Mouse (Mus musculus): ENCODE data around the gene Krtap10-10. TPM values are rescaled to one million over a fixed set of nuclear protein-coding genes. Genes with fewer than 3 reads are reported as not detected.

Gene Krtap10-10
- polyA plus RNA-seq, 1 experiment = not detected

Other genes with a start within 250 kb of the Krtap10-10 start
- 58.1 and 84.9 TPM in 2 replicates for gene Sumo3, start 229.8 kb upstream of the Krtap10-10 start, polyA plus RNA-seq (2012; ENCODE audit: insufficient read depth, insufficient read length, missing spikeins)
- gene Gm49325, start 229.8 kb upstream of the Krtap10-10 start, polyA plus RNA-seq (2012; ENCODE audit: insufficient read depth, insufficient read length, missing spikeins) = 16.0 and 45.5 TPM in 2 replicates
- gene Ube2g2, start 213.7 kb upstream of the Krtap10-10 start, polyA plus RNA-seq (2012; ENCODE audit: insufficient read depth, insufficient read length, missing spikeins) = 23.3 and 26.1 TPM in 2 replicates
- gene Tspear, start 149.4 kb upstream of the Krtap10-10 start, polyA plus RNA-seq (2012; ENCODE audit: insufficient read depth, insufficient read length, missing spikeins) = not detected in 2 replicates
- gene Gm19402, start 145.2 kb upstream of the Krtap10-10 start, polyA plus RNA-seq (2012; ENCODE audit: insufficient read depth, insufficient read length, missing spikeins) = not detected in 2 replicates
- not detected in 2 replicates for gene Gm9508, start 138.7 kb upstream of the Krtap10-10 start, polyA plus RNA-seq (2012; ENCODE audit: insufficient read depth, insufficient read length, missing spikeins)
- not detected in 2 replicates for gene Gm10272, start 129.3 kb upstream of the Krtap10-10 start, polyA plus RNA-seq (2012; ENCODE audit: insufficient read depth, insufficient read length, missing spikeins)
- not detected in 2 replicates for gene Gm10024, start 124.5 kb upstream of the Krtap10-10 start, polyA plus RNA-seq (2012; ENCODE audit: insufficient read depth, insufficient read length, missing spikeins)
- not detected in 2 replicates for gene Gm10142, start 120.1 kb upstream of the Krtap10-10 start, polyA plus RNA-seq (2012; ENCODE audit: insufficient read depth, insufficient read length, missing spikeins)
- gene Krtap12-1, start 115.3 kb upstream of the Krtap10-10 start, polyA plus RNA-seq (2012; ENCODE audit: insufficient read depth, insufficient read length, missing spikeins) = not detected in 2 replicates
- gene Gm10100, start 109.5 kb upstream of the Krtap10-10 start, polyA plus RNA-seq (2012; ENCODE audit: insufficient read depth, insufficient read length, missing spikeins) = not detected in 2 replicates
- gene Gm18596, start 93.3 kb upstream of the Krtap10-10 start, polyA plus RNA-seq (2012; ENCODE audit: insufficient read depth, insufficient read length, missing spikeins) = not detected in 2 replicates
- gene Gm9736, start 84.6 kb upstream of the Krtap10-10 start, polyA plus RNA-seq (2012; ENCODE audit: insufficient read depth, insufficient read length, missing spikeins) = not detected in 2 replicates
- not detected in 2 replicates for gene Gm3233, start 76.3 kb upstream of the Krtap10-10 start, polyA plus RNA-seq (2012; ENCODE audit: insufficient read depth, insufficient read length, missing spikeins)
- not detected in 2 replicates for gene Gm3238, start 64.6 kb upstream of the Krtap10-10 start, polyA plus RNA-seq (2012; ENCODE audit: insufficient read depth, insufficient read length, missing spikeins)
- not detected in 2 replicates for gene Gm7138, start 59.0 kb upstream of the Krtap10-10 start, polyA plus RNA-seq (2012; ENCODE audit: insufficient read depth, insufficient read length, missing spikeins)
- not detected in 2 replicates for gene Gm3250, start 53.4 kb upstream of the Krtap10-10 start, polyA plus RNA-seq (2012; ENCODE audit: insufficient read depth, insufficient read length, missing spikeins)
- gene Gm7137, start 47.7 kb upstream of the Krtap10-10 start, polyA plus RNA-seq (2012; ENCODE audit: insufficient read depth, insufficient read length, missing spikeins) = not detected in 2 replicates
- not detected in 2 replicates for gene Gm9639, start 40.9 kb upstream of the Krtap10-10 start, polyA plus RNA-seq (2012; ENCODE audit: insufficient read depth, insufficient read length, missing spikeins)
- not detected in 2 replicates for gene Gm19668, start 36.8 kb upstream of the Krtap10-10 start, polyA plus RNA-seq (2012; ENCODE audit: insufficient read depth, insufficient read length, missing spikeins)
- gene Gm9507, start 24.1 kb upstream of the Krtap10-10 start, polyA plus RNA-seq (2012; ENCODE audit: insufficient read depth, insufficient read length, missing spikeins) = not detected in 2 replicates
- gene Gm2696, start 21.3 kb upstream of the Krtap10-10 start, polyA plus RNA-seq (2012; ENCODE audit: insufficient read depth, insufficient read length, missing spikeins) = not detected in 2 replicates
- not detected in 2 replicates for gene Krtap10-4, start 8.9 kb upstream of the Krtap10-10 start, polyA plus RNA-seq (2012; ENCODE audit: insufficient read depth, insufficient read length, missing spikeins)
- gene Gm36176, start 10.9 kb downstream of the Krtap10-10 start, polyA plus RNA-seq (2012; ENCODE audit: insufficient read depth, insufficient read length, missing spikeins) = not detected in 2 replicates
- gene Gm10318, start 16.9 kb downstream of the Krtap10-10 start, polyA plus RNA-seq (2012; ENCODE audit: insufficient read depth, insufficient read length, missing spikeins) = not detected in 2 replicates
- gene Gm3285, start 26.0 kb downstream of the Krtap10-10 start, polyA plus RNA-seq (2012; ENCODE audit: insufficient read depth, insufficient read length, missing spikeins) = not detected in 2 replicates
- gene Lrrc3, start 66.6 kb downstream of the Krtap10-10 start, polyA plus RNA-seq (2012; ENCODE audit: insufficient read depth, insufficient read length, missing spikeins) = 0.33 TPM in 1 of 2 replicates, not detected in the other
- gene Trpm2, start 134.6 kb downstream of the Krtap10-10 start, polyA plus RNA-seq (2012; ENCODE audit: insufficient read depth, insufficient read length, missing spikeins) = 0.63 TPM in 1 of 2 replicates, not detected in the other
- 16.0 and 16.4 TPM in 2 replicates for gene 1810043G02Rik, start 142.6 kb downstream of the Krtap10-10 start, polyA plus RNA-seq (2012; ENCODE audit: insufficient read depth, insufficient read length, missing spikeins)
- gene Pfkl, start 174.1 kb downstream of the Krtap10-10 start, polyA plus RNA-seq (2012; ENCODE audit: insufficient read depth, insufficient read length, missing spikeins) = 326 and 453 TPM in 2 replicates
- gene Dnmt3l, start 206.0 kb downstream of the Krtap10-10 start, polyA plus RNA-seq (2012; ENCODE audit: insufficient read depth, insufficient read length, missing spikeins) = 2.3 and 2.7 TPM in 2 replicates
- gene Aire, start 207.7 kb downstream of the Krtap10-10 start, polyA plus RNA-seq (2012; ENCODE audit: insufficient read depth, insufficient read length, missing spikeins) = not detected in 2 replicates
- 1.1 and 1.3 TPM in 2 replicates for gene Icosl, start 233.4 kb downstream of the Krtap10-10 start, polyA plus RNA-seq (2012; ENCODE audit: insufficient read depth, insufficient read length, missing spikeins)